Mouse (Mus musculus) adrenal gland, adult 18-20 months (tissue): Measurements from ENCODE around the gene Crygd. TPM values are rescaled to one million over a fixed set of nuclear protein-coding genes. Genes with fewer than 3 reads are reported as not detected.

Experiments
- DNase-seq, 2 experiments: peaks; one replicate each; pipeline ENCODE4 v3.0.0; 2021 to 2022; ENCODE audit warnings: low spot score in 2 of 2
- total RNA-seq, 2 experiments: library from RNA; stranded (reverse); gene quantifications; 1 replicate in 1 of 2; 2 replicates in 1 of 2; pipeline ENCODE4 v1.2.3; 2021

Crygd gene
- total RNA-seq, 2 experiments from 2014 or later: not detected

GRCm38 (mm10) chr1:65046401-65047109, 16.7 kb downstream of the Crygd start:
- DNase-seq: no peak

DNA sequence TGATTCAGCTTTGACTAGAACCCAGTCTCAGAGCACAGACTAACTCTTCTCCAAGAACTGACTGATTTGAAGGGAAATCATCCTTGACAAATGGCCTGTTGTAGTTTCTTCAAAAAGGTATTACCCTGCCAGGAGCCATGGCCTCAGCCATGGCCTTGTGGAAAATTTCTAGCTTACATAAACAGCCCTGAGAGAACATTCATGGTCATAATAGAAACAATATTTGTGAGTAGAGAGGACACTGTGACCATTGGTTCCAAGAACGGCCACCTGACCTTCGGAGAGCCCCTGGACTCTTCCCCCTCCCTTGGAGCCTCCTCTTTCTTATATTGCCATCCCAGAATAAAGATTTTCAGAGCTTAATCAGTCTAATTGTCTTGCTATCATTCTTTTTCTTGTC, 19.8 kb downstream of the Crygd start:
- DNase-seq: no peak

GRCm38 (mm10) chr1:65041837-65042236, 21.4 kb downstream of the Crygd start:
- DNase-seq: no peak

DNA sequence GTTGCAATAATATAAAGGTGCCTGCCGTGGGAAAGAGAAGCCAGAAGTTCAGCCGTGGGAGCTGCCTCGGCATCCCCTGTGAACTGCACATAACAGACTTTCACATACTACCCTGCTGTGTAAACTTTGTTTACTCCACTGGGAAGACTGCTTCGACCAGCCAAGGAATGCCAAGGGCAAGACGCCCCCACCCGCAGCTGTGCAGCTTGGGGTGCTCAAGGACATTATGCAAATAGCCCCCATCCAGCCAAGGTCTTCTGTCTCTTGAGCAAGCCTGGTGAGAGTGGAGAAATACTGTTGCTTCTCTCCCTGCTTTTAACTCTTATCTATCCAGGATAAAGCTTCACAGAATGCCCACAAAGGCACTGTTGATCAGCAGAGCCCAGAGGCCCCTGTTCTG, 22.4 kb downstream of the Crygd start:
- DNase-seq: peak; percentile 42 to 65

GRCm38 (mm10) chr1:65039679-65040078, 23.6 kb downstream of the Crygd start:
- DNase-seq: no peak

GRCm38 (mm10) chr1:65037542-65037941, 25.7 kb downstream of the Crygd start:
- DNase-seq: no peak

DNA sequence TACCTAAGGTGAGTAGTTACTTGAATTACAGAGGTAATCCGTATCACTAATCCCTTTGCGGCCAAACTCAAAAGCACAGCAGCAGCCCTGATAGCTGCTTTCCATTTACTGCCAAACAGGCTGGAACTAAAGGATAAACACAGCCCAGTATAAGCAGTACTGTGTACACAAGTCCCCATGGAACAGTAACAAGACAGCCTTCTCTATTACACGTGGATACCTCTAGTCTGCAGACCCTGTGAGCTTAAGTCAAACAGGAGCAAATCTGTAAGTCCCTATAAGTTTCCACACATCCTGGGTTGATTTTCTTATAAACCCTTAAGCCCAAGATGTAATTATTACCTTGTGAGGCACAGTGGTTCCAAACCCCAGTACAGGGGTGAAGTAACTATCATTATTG, 27.7 kb downstream of the Crygd start:
- DNase-seq: no peak

GRCm38 (mm10) chr1:65032641-65033040, 30.6 kb downstream of the Crygd start, which contains the start of gene Akr1cl:
Akr1cl (minus strand) TSS chr1:65032759.
- peak in 1 of 2 experiments; percentile 73 for DNase-seq

GRCm38 (mm10) chr1:65028206-65028605, 35.0 kb downstream of the Crygd start:
- no peak for DNase-seq

DNA sequence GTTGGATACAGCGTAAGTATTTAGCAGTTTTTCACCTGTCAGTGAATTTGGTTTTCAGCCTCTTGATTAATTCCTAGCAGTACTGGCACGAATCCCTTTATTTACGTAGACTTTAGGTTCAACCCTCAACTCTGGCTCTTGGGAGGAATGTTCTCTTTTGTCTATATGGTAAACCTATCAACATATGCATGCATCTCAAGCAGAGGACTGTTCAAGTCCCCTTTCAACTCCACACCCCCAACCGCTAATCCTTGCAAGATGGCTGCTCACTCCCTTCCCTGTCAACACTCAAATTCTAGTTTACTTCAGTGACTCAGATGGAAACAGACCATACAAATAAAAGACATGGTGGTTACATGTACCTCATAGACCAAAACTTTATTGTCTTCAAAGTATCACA, 50.5 kb downstream of the Crygd start:
- no peak for DNase-seq

Other genes with a start within 250 kb of the Crygd start
- gene Plekhm3, start 106.6 kb downstream of the Crygd start, total RNA-seq: 10 to 100 TPM; 14.9 to 16.6 TPM
- 100 to 1,000 TPM; 295 to 994 TPM for gene Akr1cl, start 30.7 kb downstream of the Crygd start, total RNA-seq
- not detected for gene Cryge, start 12.3 kb downstream of the Crygd start, total RNA-seq
- not detected for gene Crygc, start 10.2 kb upstream of the Crygd start, total RNA-seq
- not detected for gene Crygb, start 18.8 kb upstream of the Crygd start, total RNA-seq
- gene Cryga, start 39.9 kb upstream of the Crygd start, total RNA-seq: not detected
- gene Gm28845, start 56.1 kb upstream of the Crygd start, total RNA-seq: not detected
- gene D630023F18Rik, start 59.8 kb upstream of the Crygd start, total RNA-seq: under 1 TPM; 0.33 to 0.86 TPM
- gene Idh1, start 123.0 kb upstream of the Crygd start, total RNA-seq: 100 to 1,000 TPM; 278 to 555 TPM
- 10 to 100 TPM; 29.2 to 35.4 TPM for gene Pikfyve, start 123.2 kb upstream of the Crygd start, total RNA-seq
- gene Pth2r, start 218.6 kb upstream of the Crygd start, total RNA-seq: not detected